Mouse (Mus musculus) embryonic facial prominence, embryonic 13.5 days (tissue): ENCODE measurements at regions not wholly inside any gene's neighbourhood (a gene's known extent, or its start where the extent isn't known, plus 50 kb on each side); places are given as distances from the start of the nearest gene placed in this dataset.

Experiments
- ATAC-seq: fragments of 200-750 bp; cut with Nextera tagmentation; 2 replicates; pipeline ENCODE4 v1.8.0; 2017; ENCODE audit warnings: low read depth; ENCODE audit not compliant: insufficient number of reproducible peaks, insufficient read depth, low FRiP score, low TSS enrichment
- H3K27ac ChIP-seq: fragments of 300-500 bp; sonication (generic); 2 replicates; pipeline ENCODE4 v1.5.1; 2015; ENCODE audit warnings: moderate library complexity, mild to moderate bottlenecking, inconsistent platforms
- H3K27me3 ChIP-seq: fragments of 300-500 bp; sonication (generic); 2 replicates; pipeline ENCODE4 v1.6.1; 2015; ENCODE audit warnings: mild to moderate bottlenecking, inconsistent platforms
- H3K36me3 ChIP-seq: fragments of 300-500 bp; sonication (generic); 2 replicates; pipeline ENCODE4 v1.6.1; 2015; ENCODE audit warnings: mild to moderate bottlenecking, inconsistent platforms
- H3K4me1 ChIP-seq: fragments of 300-500 bp; sonication (generic); 2 replicates; pipeline ENCODE4 v1.6.1; 2015; ENCODE audit warnings: inconsistent platforms
- H3K4me2 ChIP-seq: fragments of 300-500 bp; sonication (generic); 2 replicates; pipeline ENCODE4 v1.6.1; 2015; ENCODE audit warnings: moderate library complexity, mild to moderate bottlenecking, inconsistent platforms
- H3K4me3 ChIP-seq: fragments of 300-500 bp; sonication (generic); 2 replicates; pipeline ENCODE4 v1.5.1; 2015; ENCODE audit warnings: mild to moderate bottlenecking, inconsistent platforms
- H3K9ac ChIP-seq: fragments of 300-500 bp; sonication (generic); 2 replicates; pipeline ENCODE4 v1.6.1; 2015; ENCODE audit warnings: mild to moderate bottlenecking, inconsistent platforms
- H3K9me3 ChIP-seq: fragments of 300-500 bp; sonication (generic); 2 replicates; pipeline ENCODE4 v1.6.1; 2016; ENCODE audit warnings: inconsistent platforms
- WGBS: fragments of 180-500 bp; shearing (Covaris S2); methylation state at CpG from one replicate; pipeline ENCODE4 v1.1.7; 2015; ENCODE audit warnings: mixed read lengths; 5-methylcytosine and 5-hydroxymethylcytosine counted together

GRCm38 (mm10) chr17:10105299-10105698, 214.4 kb downstream of the Qk start:
- Histone ChIP-seq H3K36me3 (no peaks in the 10 kb centered on the region), H3K4me3 (no peak overlapping the region), H3K27me3 (peaks cover 6% of the 10 kb centered on the region; the same call in 1 of the 2 replicates), H3K4me1 (no peaks in the 10 kb centered on the region), H3K9me3 (no peaks in the 10 kb centered on the region), H3K4me2 (no peak overlapping the region), H3K27ac (no peak overlapping the region), H3K9ac (no peak overlapping the region)
- 68% methylated on average over 3 of the region's 3 CpGs for WGBS
- no peak for ATAC-seq

GRCm38 (mm10) chr17:10098199-10098598, 221.5 kb downstream of the Qk start:
- 35% methylated on average over 4 of the region's 4 CpGs for WGBS
- Histone ChIP-seq H3K27me3 (peaks cover 6% of the 10 kb centered on the region), H3K27ac (no peak overlapping the region), H3K36me3 (no peaks in the 10 kb centered on the region), H3K9me3 (no peaks in the 10 kb centered on the region), H3K9ac (no peak overlapping the region), H3K4me2 (no peak overlapping the region), H3K4me3 (no peak overlapping the region), H3K4me1 (peaks cover 10% of the 10 kb centered on the region)
- no peak for ATAC-seq

DNA sequence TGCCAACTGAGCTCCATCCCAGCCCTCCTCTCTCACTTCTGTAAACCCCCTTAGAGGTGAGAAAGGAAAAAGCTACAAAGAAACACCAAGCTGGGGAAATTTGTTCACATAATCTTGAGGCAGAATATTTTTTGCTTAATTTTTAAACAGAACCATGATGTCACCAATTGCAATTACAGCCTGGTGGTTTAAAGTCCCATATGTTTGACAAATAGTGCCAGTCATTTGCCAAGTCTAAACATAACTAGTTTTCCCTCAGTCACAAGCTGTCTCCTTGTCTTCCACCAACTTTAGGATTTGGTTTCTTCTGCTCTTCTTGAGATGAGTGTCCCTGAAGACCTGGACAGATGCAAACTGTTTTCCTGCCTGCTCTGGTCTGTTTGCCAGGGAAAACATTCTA, 222.0 kb downstream of the Qk start:
- ATAC-seq, result no peak
- H3K4me1 ChIP-seq, result peaks cover 10% of the 10 kb centered on the region
- H3K4me2 ChIP-seq, result no peak overlapping the region

GRCm38 (mm10) chr17:10095841-10096301, 223.8 kb downstream of the Qk start:
- no peak overlapping the region for H3K4me2 ChIP-seq
- no peaks in the 10 kb centered on the region; the same call in 1 of the 2 replicates for H3K9me3 ChIP-seq
- WGBS, result 79% methylated on average over 3 of the region's 3 CpGs
- H3K9ac ChIP-seq, result no peak overlapping the region
- H3K27me3 ChIP-seq, result peaks cover 3% of the 10 kb centered on the region
- H3K4me1 ChIP-seq, result peaks cover 10% of the 10 kb centered on the region
- no peak overlapping the region for H3K27ac ChIP-seq
- ATAC-seq, result no peak
- H3K4me3 ChIP-seq, result no peak overlapping the region
- H3K36me3 ChIP-seq, result no peaks in the 10 kb centered on the region

More for the DNA sequence above, 222.0 kb downstream of the Qk start:
- Histone ChIP-seq H3K9me3 (no peaks in the 10 kb centered on the region), H3K27ac (no peak overlapping the region), H3K9ac (no peak overlapping the region), H3K36me3 (no peaks in the 10 kb centered on the region), H3K4me3 (no peak overlapping the region), H3K27me3 (peaks cover 6% of the 10 kb centered on the region)

- no peak overlapping the region for H3K4me3 ChIP-seq
- H3K27me3 ChIP-seq, result no peaks in the 10 kb centered on the region; the same call in 1 of the 2 replicates
- peaks cover 10% of the 10 kb centered on the region for H3K4me1 ChIP-seq
- H3K4me2 ChIP-seq, result no peak overlapping the region
- no peaks in the 10 kb centered on the region for H3K36me3 ChIP-seq
- 64% methylated on average over 3 of the region's 3 CpGs for WGBS
- no peak overlapping the region for H3K9ac ChIP-seq
- H3K9me3 ChIP-seq, result no peaks in the 10 kb centered on the region; the same call in 1 of the 2 replicates
- no peak overlapping the region for H3K27ac ChIP-seq
- no peak for ATAC-seq
Observed at GRCm38 (mm10) chr17:10094108-10094521, 225.5 kb downstream of the Qk start.

GRCm38 (mm10) chr17:10093437-10094107, 226.1 kb downstream of the Qk start:
- Histone ChIP-seq H3K36me3 (no peaks in the 10 kb centered on the region), H3K4me1 (peaks cover 9% of the 10 kb centered on the region), H3K27ac (no peak overlapping the region), H3K4me3 (no peak overlapping the region), H3K9ac (no peak overlapping the region), H3K27me3 (no peaks in the 10 kb centered on the region; the same call in 1 of the 2 replicates), H3K4me2 (no peak overlapping the region), H3K9me3 (no peaks in the 10 kb centered on the region; the same call in 1 of the 2 replicates)
- ATAC-seq, result no peak
- 71% methylated on average over 8 of the region's 8 CpGs for whole genome bisulfite sequencing

- ATAC-seq, result no peak
- Histone ChIP-seq H3K9ac (no peak overlapping the region), H3K36me3 (no peaks in the 10 kb centered on the region), H3K4me1 (peaks cover 5% of the 10 kb centered on the region), H3K9me3 (no peaks in the 10 kb centered on the region; the same call in 1 of the 2 replicates), H3K27ac (no peak overlapping the region), H3K4me2 (no peak overlapping the region), H3K4me3 (no peak overlapping the region), H3K27me3 (no peaks in the 10 kb centered on the region)
- 56% methylated on average over 7 of the region's 7 CpGs for WGBS
Observed at GRCm38 (mm10) chr17:10087192-10087886, 232.3 kb downstream of the Qk start.

GRCm38 (mm10) chr17:10086558-10086957, 233.1 kb downstream of the Qk start:
- Histone ChIP-seq H3K4me1 (peaks cover 5% of the 10 kb centered on the region), H3K27ac (no peak overlapping the region), H3K36me3 (no peaks in the 10 kb centered on the region), H3K9me3 (no peaks in the 10 kb centered on the region), H3K9ac (no peak overlapping the region), H3K27me3 (no peaks in the 10 kb centered on the region; the same call in 1 of the 2 replicates), H3K4me2 (no peak overlapping the region), H3K4me3 (no peak overlapping the region)
- ATAC-seq, result no peak
- WGBS, result 85% methylated on average over 2 of the region's 2 CpGs

- no peaks in the 10 kb centered on the region for H3K36me3 ChIP-seq
- no peak overlapping the region for H3K4me3 ChIP-seq
- H3K4me1 ChIP-seq, result peaks cover 5% of the 10 kb centered on the region
- no peaks in the 10 kb centered on the region; the same call in 1 of the 2 replicates for H3K27me3 ChIP-seq
- no peak for ATAC-seq
- H3K9me3 ChIP-seq, result no peaks in the 10 kb centered on the region
- H3K4me2 ChIP-seq, result no peak overlapping the region
- 58% methylated on average over 2 of the region's 2 CpGs for WGBS
- no peak overlapping the region for H3K27ac ChIP-seq
- H3K9ac ChIP-seq, result no peak overlapping the region
Observed at GRCm38 (mm10) chr17:10086132-10086531, 233.5 kb downstream of the Qk start.

GRCm38 (mm10) chr17:10081721-10082120, 237.9 kb downstream of the Qk start:
- no peak overlapping the region for H3K27ac ChIP-seq
- no peak overlapping the region for H3K9ac ChIP-seq
- no peaks in the 10 kb centered on the region; the same call in 1 of the 2 replicates for H3K4me1 ChIP-seq
- H3K9me3 ChIP-seq, result no peaks in the 10 kb centered on the region
- H3K36me3 ChIP-seq, result no peaks in the 10 kb centered on the region
- no peak overlapping the region for H3K4me3 ChIP-seq
- H3K4me2 ChIP-seq, result no peak overlapping the region
- H3K27me3 ChIP-seq, result no peaks in the 10 kb centered on the region; the same call in 1 of the 2 replicates
- WGBS, result 87% methylated on average over 10 of the region's 10 CpGs
- ATAC-seq, result no peak

GRCm38 (mm10) chr17:10079853-10080650, 239.6 kb downstream of the Qk start:
- ATAC-seq, result no peak
- no peak overlapping the region for H3K27ac ChIP-seq
- 87% methylated on average over 15 of the region's 15 CpGs for WGBS

More at GRCm38 (mm10) chr17:10079853-10080650, 239.6 kb downstream of the Qk start:
- no peaks in the 10 kb centered on the region for H3K36me3 ChIP-seq
- no peak overlapping the region for H3K4me3 ChIP-seq
- H3K4me2 ChIP-seq, result no peak overlapping the region
- H3K9ac ChIP-seq, result no peak overlapping the region
- no peaks in the 10 kb centered on the region for H3K4me1 ChIP-seq
- H3K9me3 ChIP-seq, result no peaks in the 10 kb centered on the region
- H3K27me3 ChIP-seq, result no peaks in the 10 kb centered on the region; the same call in 1 of the 2 replicates
